Mouse (Mus musculus): ENCODE measurements around the gene Gstt3. TPM values are rescaled to one million over a fixed set of nuclear protein-coding genes. Genes with fewer than 3 reads are reported as not detected.
"Not testable (repeated sequence)": the region's sequence is repeated elsewhere in the genome, so short reads cannot be mapped to it uniquely, and the experiment has no call there.

Gene Gstt3
- total RNA-seq, 2 experiments from 2014 or later = 12.7 to 21.7 TPM

DNA sequence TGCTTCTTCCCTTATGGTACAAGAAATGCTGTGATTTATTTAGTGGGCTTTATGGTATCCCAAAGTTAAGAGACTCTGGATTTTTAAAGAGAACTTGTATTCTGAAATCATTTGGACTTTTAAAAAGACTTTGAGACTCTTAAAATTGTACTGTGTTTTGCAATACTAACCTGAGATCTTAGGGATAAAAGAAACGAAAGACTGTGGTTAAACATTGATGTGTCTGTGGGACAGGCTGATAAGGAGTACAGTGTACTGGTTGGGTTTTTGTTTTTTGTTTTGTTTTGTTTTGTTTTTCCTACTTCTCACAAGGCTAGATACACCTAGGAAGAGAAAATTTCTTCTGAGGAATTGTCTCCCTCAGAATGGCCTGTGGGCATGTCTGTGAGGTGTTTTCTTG is 4.2 kb upstream of the Gstt3 start:
- DNase-seq (ENCODE audit: low spot score in 2 of 2) = no peak

- DNase-seq (ENCODE audit: low spot score in 2 of 2) = no peak
Observed at GRCm38 (mm10) chr10:75779206-75780174, 1.7 kb downstream of the Gstt3 start.

GRCm38 (mm10) chr10:75777885-75778284 is 3.3 kb downstream of the Gstt3 start:
- no peak for DNase-seq (ENCODE audit: low spot score in 2 of 2)

GRCm38 (mm10) chr10:75776562-75776961 is 4.7 kb downstream of the Gstt3 start:
- no peak for DNase-seq (ENCODE audit: low spot score in 2 of 2)

DNA sequence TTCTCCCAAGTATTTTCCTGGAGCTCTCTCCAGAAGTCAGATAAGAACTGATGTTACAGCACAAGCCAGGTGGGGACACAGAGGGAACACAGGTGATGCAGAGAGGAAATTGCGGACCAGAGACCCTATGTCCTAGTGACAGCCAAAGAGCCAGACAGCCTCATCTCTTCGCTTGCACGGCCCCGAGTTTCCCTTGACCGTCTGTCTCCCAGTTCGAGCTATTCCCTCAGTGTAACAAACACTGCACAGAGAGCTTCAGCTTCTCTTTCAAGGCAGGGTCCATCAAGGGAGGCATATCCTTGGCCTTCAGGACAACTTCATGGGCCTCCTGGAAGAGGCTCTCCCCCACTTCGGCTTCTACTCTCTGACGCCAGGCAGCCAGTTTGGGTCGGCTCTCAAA is 6.6 kb downstream of the Gstt3 start:
- no peak for DNase-seq (ENCODE audit: low spot score in 2 of 2)

DNA sequence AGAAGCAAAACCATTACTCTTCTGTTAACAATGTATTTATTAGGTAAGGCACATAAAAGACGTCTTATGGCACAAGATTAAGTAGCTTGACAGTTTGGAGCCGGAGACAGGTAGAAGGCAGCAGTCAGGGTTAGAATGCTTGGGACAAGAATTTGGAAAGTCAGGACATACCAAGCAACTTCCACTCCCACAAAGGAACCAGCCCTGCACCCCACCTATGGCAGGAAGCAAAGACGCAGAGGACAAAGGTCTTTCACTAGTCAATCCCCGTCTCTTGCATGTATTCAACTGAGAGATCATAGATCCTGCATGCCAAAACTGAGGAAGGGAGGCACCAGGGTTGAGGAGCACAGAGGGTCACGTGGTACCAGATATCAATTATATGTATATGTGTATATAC is 7.1 kb downstream of the Gstt3 start:
- no peak for DNase-seq (ENCODE audit: low spot score in 2 of 2)

- DNase-seq (ENCODE audit: low spot score in 2 of 2) = peak; percentile 68 to 74
Observed at GRCm38 (mm10) chr10:75772795-75773664, 8.2 kb downstream of the Gstt3 start, which contains the start of gene Ddt. Gene Ddt, minus strand, starts transcription at chr10:75773414.

DNA sequence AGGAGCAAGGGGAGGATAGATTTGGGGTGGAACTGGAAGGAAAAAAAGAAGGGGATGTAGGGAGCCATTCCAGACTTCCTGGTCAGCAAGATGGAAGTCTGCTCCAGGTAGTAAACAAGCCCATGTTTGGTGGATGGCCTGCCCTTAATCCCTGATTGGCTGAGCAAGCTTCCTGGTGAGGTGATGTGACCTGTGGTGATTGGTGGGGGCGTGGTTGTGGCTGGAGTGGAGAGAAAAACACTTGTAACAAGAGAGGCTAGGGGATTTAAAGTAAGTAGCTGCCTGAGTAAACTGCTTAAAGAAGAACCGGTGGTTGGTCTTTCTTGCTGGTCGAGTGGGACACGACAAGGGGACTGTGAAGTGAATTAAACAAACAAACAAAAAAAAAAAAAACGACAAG is 13.5 kb downstream of the Gstt3 start:
- not testable (repeated sequence) for DNase-seq (ENCODE audit: low spot score in 2 of 2)

GRCm38 (mm10) chr10:75766856-75767255 is 14.4 kb downstream of the Gstt3 start:
- DNase-seq (ENCODE audit: low spot score in 2 of 2) = no peak

GRCm38 (mm10) chr10:75764519-75765473 is 16.4 kb downstream of the Gstt3 start:
- peak; percentile 21 to 50 for DNase-seq (ENCODE audit: low spot score in 2 of 2)

DNA sequence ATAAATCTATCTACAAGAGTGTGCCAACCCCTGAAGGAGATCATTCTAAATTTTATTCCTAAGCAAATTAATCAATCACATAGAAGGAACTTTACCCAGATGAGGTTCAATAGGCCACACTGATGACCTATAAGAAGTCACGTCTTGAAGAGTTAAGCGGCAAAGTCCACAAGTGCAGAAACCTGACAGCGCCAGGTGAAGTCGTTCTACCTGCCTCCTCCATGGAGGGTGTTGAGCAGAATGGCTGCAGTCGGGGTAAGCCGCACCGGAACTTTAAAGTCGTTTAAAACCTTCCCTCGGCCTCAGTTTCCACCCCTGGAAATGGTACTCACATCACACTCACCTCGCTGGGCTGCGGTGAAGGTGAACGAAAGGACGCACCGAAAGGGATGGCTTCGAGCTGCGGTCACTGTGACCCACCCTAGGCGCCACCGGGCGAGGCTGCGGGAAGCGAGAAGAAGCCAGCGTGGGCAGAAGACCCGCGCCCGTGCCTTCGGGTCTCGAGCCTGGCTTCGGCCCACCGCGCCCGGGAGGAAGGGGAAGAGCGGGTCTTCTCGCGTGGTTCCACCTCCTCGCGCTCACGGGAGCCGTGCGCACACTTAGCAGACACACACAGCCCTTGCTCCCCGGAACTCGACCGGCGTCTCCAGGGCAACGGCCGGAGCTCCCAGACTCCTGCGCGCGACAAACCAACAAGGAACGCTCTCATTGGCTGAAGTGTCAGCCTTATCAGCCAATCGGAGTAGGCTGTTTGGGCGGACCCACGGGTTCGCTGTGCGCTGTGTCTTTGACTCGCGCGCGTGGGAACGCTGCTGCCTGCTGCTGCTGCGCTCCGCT is 17.3 kb downstream of the Gstt3 start, which contains the start of gene Cabin1:
Gene Cabin1 (minus strand): TSS at position 660 of the 837 bp plus-strand sequence.
- peak; percentile 82 to 92 for DNase-seq (ENCODE audit: low spot score in 2 of 2)

DNA sequence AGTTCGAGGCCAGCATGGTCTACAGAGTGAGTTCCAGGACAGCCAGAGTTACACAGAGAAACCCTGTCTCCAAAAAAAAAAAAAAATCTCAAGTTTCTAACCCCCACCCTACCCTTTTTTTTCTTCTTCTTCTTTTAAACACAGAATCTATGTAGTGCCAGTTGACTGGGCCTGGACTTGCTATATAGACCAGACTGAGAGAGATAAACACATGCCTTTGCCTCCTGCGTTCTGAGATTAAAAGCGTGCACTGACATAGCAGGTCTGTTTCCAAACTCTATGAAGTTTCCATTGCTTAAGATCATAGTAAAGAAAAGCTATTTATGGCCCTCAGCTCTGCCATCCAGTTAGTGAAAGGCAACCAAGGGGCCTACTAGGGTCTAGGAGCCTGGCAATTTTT is 18.8 kb downstream of the Gstt3 start:
- no peak for DNase-seq (ENCODE audit: low spot score in 2 of 2)

- DNase-seq (ENCODE audit: low spot score in 2 of 2) = no peak
Observed at GRCm38 (mm10) chr10:75760311-75760710, 20.9 kb downstream of the Gstt3 start.

DNA sequence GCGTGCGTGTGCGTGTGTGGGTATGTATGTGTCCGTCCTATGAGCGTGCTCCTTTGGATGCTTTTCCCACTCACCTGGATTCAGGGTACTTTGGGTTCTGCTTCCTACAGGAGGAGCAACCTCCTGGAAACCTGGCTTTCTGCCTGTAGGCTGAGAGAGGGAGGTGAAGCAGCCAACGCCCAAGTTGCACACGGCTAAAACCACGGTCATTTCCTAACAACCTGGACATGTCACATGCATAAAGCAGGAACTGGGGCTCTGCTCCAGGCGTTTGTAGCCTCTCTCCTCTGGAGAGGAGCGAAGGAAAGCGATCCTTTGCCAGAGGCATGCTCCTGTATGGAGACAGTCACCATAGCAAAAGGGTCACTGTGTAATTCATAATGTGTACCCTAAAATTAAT is 24.5 kb downstream of the Gstt3 start:
- no peak for DNase-seq (ENCODE audit: low spot score in 2 of 2)

- peak; percentile 41 to 54 for DNase-seq (ENCODE audit: low spot score in 2 of 2)
Observed at GRCm38 (mm10) chr10:75744017-75744416, 37.2 kb downstream of the Gstt3 start.

- DNase-seq (ENCODE audit: low spot score in 2 of 2) = no peak
Observed at GRCm38 (mm10) chr10:75743369-75743768, 37.8 kb downstream of the Gstt3 start.

- no peak for DNase-seq (ENCODE audit: low spot score in 2 of 2)
Observed at GRCm38 (mm10) chr10:75740866-75741265, 40.3 kb downstream of the Gstt3 start.

- no peak for DNase-seq (ENCODE audit: low spot score in 2 of 2)
Observed at GRCm38 (mm10) chr10:75725449-75725848, 55.8 kb downstream of the Gstt3 start.
